Mouse (Mus musculus) thymus, postnatal 25 days (tissue): Measurements from ENCODE around the gene Stk38l.
"Not testable (repeated sequence)": the region's sequence is repeated elsewhere in the genome, so short reads cannot be mapped to it uniquely, and the experiment has no call there.

Source experiments
- DNase-seq: peaks from one replicate; pipeline ENCODE4 v3.0.0; 2022

Gene Stk38l

GRCm38 (mm10) chr6:146775864-146776263 is 51.1 kb downstream of the Stk38l start:
- not testable (repeated sequence) for DNase-seq

DNA sequence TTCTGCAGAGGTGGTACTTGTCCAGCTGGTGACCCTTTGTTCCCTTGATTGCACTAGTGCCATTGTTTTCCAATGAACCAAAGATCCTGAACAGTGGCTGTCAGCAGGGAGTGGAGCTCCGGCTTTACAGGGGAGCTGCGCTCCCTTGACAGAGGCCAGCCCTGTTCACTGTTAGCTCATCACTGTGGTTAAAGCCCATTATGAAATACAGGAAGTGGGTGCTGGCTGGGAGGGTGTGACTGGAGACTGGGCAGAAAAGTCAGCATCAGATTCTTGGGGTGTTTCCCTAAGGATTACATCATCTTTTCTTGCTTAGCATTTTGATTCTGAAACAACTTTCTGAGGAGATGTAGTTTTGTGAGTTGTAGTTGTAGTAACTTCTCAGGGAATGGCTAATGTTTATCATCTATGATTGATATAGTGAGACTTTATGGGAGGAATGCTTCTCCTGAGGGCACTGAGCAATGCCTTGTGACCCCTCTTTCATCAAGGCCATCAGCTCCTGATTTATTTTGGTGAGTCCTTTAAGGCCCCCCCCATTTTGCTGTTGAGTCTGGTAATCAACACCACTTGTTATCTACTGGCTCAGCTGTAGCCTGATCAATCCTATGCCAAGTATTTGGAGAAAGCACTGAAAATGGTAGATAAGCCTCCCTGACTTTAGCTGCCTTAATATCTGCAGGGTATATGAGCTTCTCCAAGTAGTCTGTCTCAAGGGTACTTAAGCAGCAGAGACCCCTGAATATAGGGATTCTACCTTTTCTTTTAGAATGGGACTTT is 52.0 kb downstream of the Stk38l start:
- no peak for DNase-seq

DNA sequence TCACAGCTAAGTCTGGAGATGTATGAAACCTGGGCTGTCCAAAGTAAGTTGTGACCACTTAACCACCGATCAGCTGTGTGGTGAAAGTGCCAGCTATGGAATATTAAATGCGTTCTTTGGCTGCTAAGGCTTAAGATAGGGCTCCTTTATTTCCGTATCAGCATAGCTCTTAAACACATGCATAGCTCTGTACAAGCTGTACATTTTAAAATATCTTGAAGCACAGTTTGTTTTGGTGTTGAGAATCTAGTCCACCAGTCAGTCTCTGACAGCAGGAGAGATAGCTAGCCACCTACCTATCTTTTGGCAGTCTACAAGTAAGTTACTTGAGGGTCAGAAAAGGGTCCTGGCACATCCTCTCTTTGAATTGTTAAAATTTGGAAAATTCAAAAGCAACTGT is 53.3 kb downstream of the Stk38l start:
- no peak for DNase-seq

DNA sequence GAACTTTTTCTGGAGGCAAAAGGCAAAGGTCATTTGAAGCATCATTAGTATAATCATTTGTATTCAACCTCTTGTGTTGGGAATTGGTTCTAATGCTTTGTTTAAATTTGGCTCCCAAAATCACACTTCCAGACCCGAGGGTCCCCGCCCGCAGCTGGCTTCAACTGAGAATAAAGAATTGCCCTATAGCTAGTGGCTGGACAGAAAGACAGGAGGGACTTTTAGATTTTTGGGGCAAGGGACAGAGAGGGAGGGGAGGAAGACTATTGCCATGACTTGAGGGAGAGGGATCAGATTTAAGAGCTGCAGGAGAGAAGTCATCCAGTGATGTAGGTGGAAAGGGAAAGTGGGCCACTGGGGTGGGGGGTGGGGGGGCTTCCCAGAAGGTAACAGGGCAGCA is 56.8 kb downstream of the Stk38l start:
- DNase-seq = no peak

- DNase-seq = no peak
These were observed 68.7 kb downstream of the Stk38l start for GRCm38 (mm10) chr6:146793527-146793926.

DNA sequence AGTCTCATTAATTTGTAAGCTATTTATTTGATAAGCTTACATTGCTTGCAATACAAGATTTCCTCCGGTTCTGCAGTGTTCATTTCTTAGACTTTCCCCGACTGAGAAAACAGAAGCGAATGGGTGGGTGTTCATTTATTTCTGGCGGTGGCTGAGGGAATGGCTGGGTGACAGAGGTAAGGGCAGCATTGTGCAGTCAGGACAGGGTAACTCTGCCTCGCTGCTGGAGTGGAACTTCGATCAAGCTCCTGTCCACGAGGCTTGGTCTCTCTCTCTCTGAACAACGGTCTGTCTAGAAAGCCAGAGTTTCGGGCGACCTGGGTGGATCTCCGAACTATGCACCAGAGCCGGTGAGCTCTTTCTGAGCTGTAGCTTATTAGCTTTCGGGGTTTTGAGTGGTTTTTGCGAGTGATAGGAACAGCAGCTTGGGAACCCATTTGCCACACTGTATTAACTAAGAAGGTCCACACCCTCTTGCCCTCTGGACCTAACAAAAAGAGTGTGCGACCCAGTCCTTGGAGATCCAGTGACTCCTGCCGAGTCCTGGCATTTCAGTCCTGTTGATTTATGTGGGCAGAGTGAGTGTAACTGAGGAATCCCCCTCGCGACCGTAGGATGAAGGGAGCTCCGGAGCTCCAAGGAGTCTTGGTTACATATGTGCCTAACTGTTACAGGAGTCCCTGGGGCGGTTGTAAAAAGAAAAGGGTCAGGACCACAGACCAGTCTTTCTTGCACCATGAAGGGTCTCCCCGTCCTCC is 70.5 kb downstream of the Stk38l start:
- no peak for DNase-seq

GRCm38 (mm10) chr6:146795924-146796545 is 71.2 kb downstream of the Stk38l start, which contains the start of gene Arntl2:
TSS of gene Arntl2 (plus strand) at chr6:146796055.
- DNase-seq = peak; percentile 35

GRCm38 (mm10) chr6:146797446-146797845 is 72.7 kb downstream of the Stk38l start:
- DNase-seq = no peak

- no peak for DNase-seq
These were observed 85.2 kb downstream of the Stk38l start for GRCm38 (mm10) chr6:146809991-146810390.

- no peak for DNase-seq
These were observed 88.2 kb downstream of the Stk38l start for GRCm38 (mm10) chr6:146813007-146813406.

DNA sequence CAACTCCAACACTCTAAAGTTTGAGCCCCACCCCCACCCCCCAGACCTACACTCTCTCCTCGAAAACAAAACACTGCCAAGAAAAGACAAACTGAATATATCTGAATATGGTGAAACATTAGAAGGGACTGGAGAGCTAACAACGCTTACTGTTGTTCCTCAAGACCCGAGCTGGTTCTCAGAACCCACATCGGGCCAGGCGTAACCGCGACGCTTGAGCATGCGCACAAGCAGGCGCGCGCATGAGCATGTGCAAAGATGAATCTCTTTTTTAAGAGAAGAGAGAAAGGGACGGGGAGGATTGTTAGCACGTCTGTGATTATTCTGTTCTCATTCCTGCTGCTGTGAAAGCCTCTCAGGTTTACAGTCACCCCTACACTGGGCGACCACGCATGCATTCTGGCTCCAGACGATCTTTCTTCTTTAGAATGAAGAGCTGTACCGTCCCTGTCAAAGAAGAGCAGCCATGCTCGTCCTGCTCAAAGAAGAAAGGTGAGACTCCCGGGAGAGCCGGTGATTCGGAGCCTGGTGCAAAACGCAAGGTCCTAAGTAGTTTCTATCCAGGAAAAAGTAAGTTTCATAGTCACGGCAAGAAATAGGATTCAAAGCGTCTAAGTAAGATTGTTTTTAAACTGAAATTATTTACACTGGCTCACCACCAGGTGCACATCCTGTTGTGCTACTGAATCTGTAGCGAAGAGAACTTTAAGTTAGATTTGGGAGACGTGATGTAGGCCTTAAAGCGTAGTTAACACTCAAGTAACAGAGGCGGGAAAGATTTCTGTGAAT is 95.6 kb downstream of the Stk38l start:
- no peak for DNase-seq

DNA sequence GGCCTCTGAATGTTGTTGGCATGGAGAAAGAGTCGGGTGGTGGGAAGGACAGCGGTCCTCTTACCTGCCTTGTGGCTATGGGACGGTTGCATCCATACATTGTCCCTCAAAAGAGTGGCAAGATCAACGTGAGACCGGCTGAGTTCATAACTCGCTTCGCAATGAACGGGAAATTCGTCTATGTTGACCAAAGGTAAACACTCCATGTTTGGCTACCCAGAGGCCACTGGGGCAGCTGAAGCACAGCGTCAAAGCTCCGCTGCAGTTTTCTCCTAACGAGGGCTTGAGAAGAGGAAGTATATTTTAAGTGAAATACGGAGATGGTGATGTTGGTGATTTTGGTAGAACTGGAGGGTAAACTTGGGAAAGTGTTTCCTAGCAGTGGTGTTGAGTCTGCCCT is 97.2 kb downstream of the Stk38l start:
- no peak for DNase-seq

- peak; percentile 52 for DNase-seq
These were observed 100.1 kb downstream of the Stk38l start for GRCm38 (mm10) chr6:146824727-146825486.

- DNase-seq = no peak
These were observed 100.6 kb downstream of the Stk38l start for GRCm38 (mm10) chr6:146825487-146825773.
